ENCODE assay signal across 9 mouse cellular contexts in the genomic region with DNA sequence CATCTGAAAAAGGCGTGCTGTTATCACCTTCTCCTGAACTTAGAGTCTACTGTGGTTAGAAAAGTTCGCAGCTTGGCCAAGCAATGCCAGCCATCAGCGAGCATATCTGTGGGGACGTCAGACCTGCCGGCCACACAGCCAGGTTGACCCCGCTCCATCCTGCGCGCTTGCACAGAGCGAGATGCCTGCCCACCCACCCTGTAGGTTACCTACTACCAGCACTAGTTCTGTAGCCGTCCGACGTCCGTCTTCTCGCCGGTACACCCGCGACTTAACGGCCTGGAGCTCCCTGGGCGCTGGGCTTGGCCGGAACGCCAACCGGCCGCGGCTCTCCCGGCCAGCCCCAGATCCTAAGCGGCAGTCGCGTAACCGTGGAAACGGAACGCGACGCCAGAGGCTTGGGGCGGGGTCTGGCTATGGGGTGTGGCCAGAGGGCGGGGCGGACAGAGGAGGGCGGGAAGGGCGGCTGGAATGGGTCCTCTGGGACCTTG. TPM values are rescaled to one million over a fixed set of nuclear protein-coding genes. Genes with fewer than 3 reads are reported as not detected.
DNase-seq lines count a peak whose midpoint lies in the region; ATAC-seq and TF ChIP-seq lines count a peak whose summit lies in the region.
"Had no signal": no experiment of that assay in that cellular context is flagged by ENCODE, and none has a peak within 500 bp of the region (broad histone marks: within the 10 kb centered on the region; RNA-seq: fewer than 3 reads in every experiment).

A gene (minus strand): TSS at position 356 of the 491 bp plus-strand sequence.

- TF ChIP-seq POLR2A in cerebellum, adult 2 months (IDR thresholded peaks at IDR 0.05; ENCODE audit: borderline replicate concordance, insufficient read depth, low read length): no peak

- no peaks in the 10 kb centered on the region for H3K9me3 ChIP-seq in hindbrain, embryonic 13.5 days
- peaks cover 3% of the 10 kb centered on the region; the same call in 1 of the 2 replicates for H3K9me3 ChIP-seq in megakaryocyte, embryonic 14.5 days

- H3K27ac ChIP-seq in cerebellum, adult 2 months (ENCODE audit: insufficient read depth, low read length): no peak within 1 kb of the TSS
- no peak within 1 kb of the TSS for H3K27ac ChIP-seq in hindbrain, embryonic 13.5 days
- H3K27ac ChIP-seq: macrophage had no signal

- in situ Hi-C loops in Patski (cut with MboI; ENCODE audit: low pct_unique_long_range_greater_than_20kb): no loop called here

- no peak for DNase-seq in Patski (ENCODE audit: low read depth, low spot score)
- peak; percentile 52 to 64 for DNase-seq in cerebellum, adult 2 months
- DNase-seq in left cerebral cortex, postnatal 10 days (ENCODE audit: extremely low spot score in 1 of 2, low spot score in 2 of 2): peak; percentile 23 to 78
- peak; percentile 55 for DNase-seq in right cerebral cortex, postnatal 14 days

- H3K27me3 ChIP-seq in Patski: peaks cover 4% of the 10 kb centered on the region
- no peaks in the 10 kb centered on the region for H3K27me3 ChIP-seq in cerebellum, adult 2 months (ENCODE audit: control insufficient read depth, insufficient read depth, low read length)
- peaks cover 3% of the 10 kb centered on the region; the same call in 1 of the 2 replicates for H3K27me3 ChIP-seq in hindbrain, embryonic 13.5 days
- peaks cover 5% of the 10 kb centered on the region for H3K27me3 ChIP-seq in megakaryocyte, embryonic 14.5 days (replicated peaks)

- WGBS in cerebellum, adult 2 months: under 1% methylated on average over 38 of the region's 38 CpGs
- WGBS in hindbrain, embryonic 13.5 days: under 1% methylated on average over 38 of the region's 38 CpGs

- POLR2A ChIA-PET in Patski (lab: Charles Lee): no interaction called here

- H3K4me3 ChIP-seq in cerebellum, adult 2 months (replicated peaks; ENCODE audit: insufficient read depth, low read depth, low read length): peak within 1 kb of the TSS; percentile 56
- H3K4me3 ChIP-seq in hindbrain, embryonic 13.5 days: peak within 1 kb of the TSS; percentile 52
- H3K4me3 ChIP-seq in megakaryocyte, embryonic 14.5 days (replicated peaks): peak within 1 kb of the TSS; percentile 94

- H3K36me3 ChIP-seq in hindbrain, embryonic 13.5 days: no peaks in the 10 kb centered on the region
- H3K36me3 ChIP-seq in megakaryocyte, embryonic 14.5 days (replicated peaks; ENCODE audit: low read length): no peaks in the 10 kb centered on the region

- intact Hi-C loops in left cerebral cortex, postnatal 10 days (cut with DNase I): no loop called here

- TF ChIP-seq CTCF in Patski (IDR thresholded peaks at IDR 0.05): no peak
- TF ChIP-seq CTCF in cerebellum, adult 2 months (IDR thresholded peaks at IDR 0.05; ENCODE audit: borderline replicate concordance, insufficient read depth, low read depth, low read length): no peak

- no peaks in the 10 kb centered on the region for H3K4me1 ChIP-seq in cerebellum, adult 2 months (ENCODE audit: control insufficient read depth, insufficient read depth, low read length)
- peaks cover 8% of the 10 kb centered on the region for H3K4me1 ChIP-seq in hindbrain, embryonic 13.5 days (replicated peaks)
- peaks cover 12% of the 10 kb centered on the region for H3K4me1 ChIP-seq in megakaryocyte, embryonic 14.5 days

- CTCF ChIA-PET in Patski (lab: Charles Lee): no interaction called here

- peak within 1 kb of the TSS; percentile 83 for H3K4me2 ChIP-seq in hindbrain, embryonic 13.5 days

- peak; percentile 87 for ATAC-seq in Patski
- ATAC-seq in frontal cortex, adult (ENCODE audit: low TSS enrichment): peak; percentile 99
- ATAC-seq in hindbrain, embryonic 13.5 days (ENCODE audit: low FRiP score): peak; percentile 92
- no peak for ATAC-seq in activated CD4-positive, CD25-positive, alpha-beta regulatory T cell, adult 4 months

- H3K9ac ChIP-seq in hindbrain, embryonic 13.5 days: peak within 1 kb of the TSS; percentile 72

RNA-seq across cellular contexts. Expression of the gene that starts here (rescaled TPM):
- polyA plus RNA-seq in Patski (2021): 0.12 TPM
- polyA plus RNA-seq in cerebellum, adult 2 months (2012; rRNA removed): 0.59 and 1.2 TPM in 2 replicates
- 2.7 and 4.7 TPM in 2 replicates for polyA plus RNA-seq in hindbrain, embryonic 13.5 days (2015; fragmentation: Nextera tagmentation; extraction: Ambion mirVana)
- total RNA-seq in left cerebral cortex, postnatal 10 days (2021): 1 to 10 TPM; 2.8 to 4.3 TPM
- polyA plus RNA-seq in megakaryocyte, embryonic 14.5 days (2012; ENCODE audit: insufficient read depth, low replicate concordance): not detected in 2 replicates
- not detected for polyA plus RNA-seq in activated CD4-positive, CD25-positive, alpha-beta regulatory T cell, adult 4 months (2017; shearing (Covaris generic))
- polyA plus RNA-seq: macrophage had no signal

Comparison
In these comparisons a context has a peak if more than half of its experiments do, and no peak if none do; other contexts are left out.
1. Peak in ATAC-seq in Patski; RNA of the gene not detected or under 1 TPM.